Mouse (Mus musculus) intestine, embryonic 14.5 days (tissue): ENCODE results near the gene Kcnj5. TPM values are rescaled to one million over a fixed set of nuclear protein-coding genes. Genes with fewer than 3 reads are reported as not detected.

Source experiments
- ATAC-seq: fragments of 200-750 bp; cut with Nextera tagmentation; replicated peaks from 2 replicates; pipeline ENCODE4 v1.8.0; 2017; ENCODE audit warnings: low read depth, moderate number of reproducible peaks, moderate TSS enrichment, moderate library complexity; ENCODE audit not compliant: low FRiP score, low TSS enrichment
- DNase-seq: peaks from one replicate; pipeline ENCODE4 v3.0.0-alpha.2; 2018; ENCODE audit warnings: low spot score
- H3K27ac ChIP-seq: fragments of 300-500 bp; sonication (generic); 2 replicates; pipeline ENCODE4 v1.5.1; 2014; ENCODE audit warnings: low read depth, mild to moderate bottlenecking, control low read depth
- H3K27me3 ChIP-seq: fragments of 300-500 bp; sonication (generic); replicated peaks from 2 replicates; pipeline ENCODE4 v1.6.1; 2014; ENCODE audit warnings: low read length, control low read depth; ENCODE audit not compliant: control insufficient read depth, insufficient read depth
- H3K36me3 ChIP-seq: fragments of 300-500 bp; sonication (generic); 2 replicates; pipeline ENCODE4 v1.6.1; 2014; ENCODE audit warnings: low read length, control low read depth; ENCODE audit not compliant: control insufficient read depth, insufficient read depth
- H3K4me1 ChIP-seq: fragments of 300-500 bp; sonication (generic); replicated peaks from 2 replicates; pipeline ENCODE4 v1.6.1; 2014; ENCODE audit warnings: low read length, control low read depth, mixed read lengths; ENCODE audit not compliant: control insufficient read depth, insufficient read depth
- H3K4me2 ChIP-seq: fragments of 300-500 bp; sonication (generic); 2 replicates; pipeline ENCODE4 v1.6.1; 2014; ENCODE audit warnings: low read length
- H3K4me3 ChIP-seq: fragments of 300-500 bp; sonication (generic); 2 replicates; pipeline ENCODE4 v1.5.1; 2014; ENCODE audit warnings: low read depth, low read length, control low read depth, mixed read lengths
- H3K9ac ChIP-seq: fragments of 300-500 bp; sonication (generic); 2 replicates; pipeline ENCODE4 v1.6.1; 2014; ENCODE audit warnings: mild to moderate bottlenecking, low read length
- H3K9me3 ChIP-seq: fragments of 300-500 bp; sonication (generic); 2 replicates; pipeline ENCODE4 v1.6.1; 2016; ENCODE audit warnings: low read length, control low read depth; ENCODE audit not compliant: control insufficient read depth
- WGBS: fragments of 180-500 bp; shearing (Covaris S2); extraction: QIAGEN DNeasy Blood & Tissue Kit; methylation state at CpG from one replicate; pipeline ENCODE4 v1.1.7; 2014; 5-methylcytosine and 5-hydroxymethylcytosine counted together
- polyA plus RNA-seq: library from polyadenylated mRNA; unstranded; fragments of >200 nt; fragmentation: Nextera tagmentation; extraction: Ambion mirVana; gene quantifications from 2 replicates; pipeline ENCODE4 v1.2.1, GENCODE M21; 2014

The Kcnj5 gene
- polyA plus RNA-seq, 1 experiment from 2014 or later, result 0.07 TPM

GRCm38 (mm10) chr9:32278052-32278451 lies 66.1 kb downstream of the Kcnj5 start:
- no peaks in the 10 kb centered on the region for H3K27me3 ChIP-seq
- no peak overlapping the region for H3K4me3 ChIP-seq
- H3K9ac ChIP-seq, result no peak overlapping the region
- no peak for ATAC-seq
- H3K9me3 ChIP-seq, result no peaks in the 10 kb centered on the region
- H3K4me2 ChIP-seq, result no peak overlapping the region
- WGBS, result 90% methylated on average over 5 of the region's 5 CpGs
- no peaks in the 10 kb centered on the region for H3K4me1 ChIP-seq
- DNase-seq, result no peak
- no peaks in the 10 kb centered on the region for H3K36me3 ChIP-seq
- no peak overlapping the region for H3K27ac ChIP-seq

- peak; percentile 72; the same call in 1 of the 2 replicates for ATAC-seq
- no peaks in the 10 kb centered on the region for H3K36me3 ChIP-seq
- no peaks in the 10 kb centered on the region for H3K9me3 ChIP-seq
- no peak overlapping the region for H3K4me2 ChIP-seq
- H3K9ac ChIP-seq, result no peak overlapping the region
- no peaks in the 10 kb centered on the region for H3K27me3 ChIP-seq
- WGBS, result 15% methylated on average over 5 of the region's 5 CpGs
- no peak overlapping the region for H3K27ac ChIP-seq
- no peak overlapping the region for H3K4me3 ChIP-seq
- peak; percentile 73 for DNase-seq
- no peaks in the 10 kb centered on the region for H3K4me1 ChIP-seq
These were observed 72.2 kb downstream of the Kcnj5 start for GRCm38 (mm10) chr9:32271896-32272444.

Other genes with a start within 250 kb of the Kcnj5 start
- 10.6 and 10.8 TPM in 2 replicates for gene Arhgap32, start 228.2 kb downstream of the Kcnj5 start, polyA plus RNA-seq
- gene Kcnj1, start 28.1 kb upstream of the Kcnj5 start, polyA plus RNA-seq, result not detected in 2 replicates
- 14.8 and 15.0 TPM in 2 replicates for gene Fli1, start 198.5 kb upstream of the Kcnj5 start, polyA plus RNA-seq